Mouse (Mus musculus) olfactory bulb, adult 2 months (tissue): Measurements from ENCODE around the gene Vps72.

Source experiments
- CTCF ChIP-seq: fragments of 200-500 bp; IDR thresholded peaks from 2 replicates; pipeline ENCODE4 v1.5.1; 2012; ENCODE audit warnings: low read depth, mild to moderate bottlenecking, low read length, moderate library complexity; ENCODE audit not compliant: insufficient read depth
- POLR2A ChIP-seq: fragments of 200-500 bp; IDR thresholded peaks from 2 replicates; pipeline ENCODE4 v1.6.1; 2012; ENCODE audit warnings: mild to moderate bottlenecking, low read depth, low read length, moderate library complexity; ENCODE audit not compliant: insufficient read depth

DNA sequence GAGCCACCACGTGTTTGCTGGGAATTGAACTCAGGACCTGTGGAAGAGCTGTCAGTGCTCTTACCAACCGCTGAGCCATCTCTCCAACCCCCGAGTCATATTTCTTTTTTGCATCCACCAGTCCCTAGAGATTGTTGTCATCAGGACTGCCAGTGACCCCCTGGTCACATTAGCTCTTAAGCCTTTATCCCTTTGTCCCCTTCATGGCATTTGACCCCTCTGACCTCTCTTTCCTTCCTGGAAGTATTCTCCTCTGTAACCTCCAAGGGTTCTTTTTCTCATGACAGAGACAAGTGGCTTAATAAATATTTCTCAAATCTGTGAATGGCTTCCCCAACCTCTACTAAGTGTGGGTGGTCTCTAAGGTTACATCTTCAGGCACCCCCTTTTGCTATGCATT lies 37.1 kb downstream of the Vps72 start:
- TF ChIP-seq CTCF (no peak), POLR2A (no peak)
